Mouse (Mus musculus) left cerebral cortex, postnatal 14 days (tissue): ENCODE measurements around the gene Atp8b4. TPM values are rescaled to one million over a fixed set of nuclear protein-coding genes. Genes with fewer than 3 reads are reported as not detected.

Source experiments
- total RNA-seq, 2 experiments: library from RNA; stranded (reverse); gene quantifications; 2 replicates each; pipeline ENCODE4 v1.2.3; 2021

The Atp8b4 gene
- total RNA-seq, 2 experiments from 2014 or later, result 0.09 TPM; not detected in 1

Other genes starting within 250 kb of the Atp8b4 start
- 1 to 10 TPM; 3.5 to 4.2 TPM for gene Slc27a2, start 51.7 kb upstream of the Atp8b4 start, total RNA-seq
- under 1 TPM; 0.36 to 0.59 TPM for gene Hdc, start 118.6 kb upstream of the Atp8b4 start, total RNA-seq
- 10 to 100 TPM; 20.1 to 21.4 TPM for gene Gabpb1, start 175.7 kb upstream of the Atp8b4 start, total RNA-seq
- 10 to 100 TPM; 40.4 to 46.6 TPM for gene Usp8, start 206.7 kb upstream of the Atp8b4 start, total RNA-seq